11 mouse cellular contexts compared by ENCODE assay signal in the genomic region with DNA sequence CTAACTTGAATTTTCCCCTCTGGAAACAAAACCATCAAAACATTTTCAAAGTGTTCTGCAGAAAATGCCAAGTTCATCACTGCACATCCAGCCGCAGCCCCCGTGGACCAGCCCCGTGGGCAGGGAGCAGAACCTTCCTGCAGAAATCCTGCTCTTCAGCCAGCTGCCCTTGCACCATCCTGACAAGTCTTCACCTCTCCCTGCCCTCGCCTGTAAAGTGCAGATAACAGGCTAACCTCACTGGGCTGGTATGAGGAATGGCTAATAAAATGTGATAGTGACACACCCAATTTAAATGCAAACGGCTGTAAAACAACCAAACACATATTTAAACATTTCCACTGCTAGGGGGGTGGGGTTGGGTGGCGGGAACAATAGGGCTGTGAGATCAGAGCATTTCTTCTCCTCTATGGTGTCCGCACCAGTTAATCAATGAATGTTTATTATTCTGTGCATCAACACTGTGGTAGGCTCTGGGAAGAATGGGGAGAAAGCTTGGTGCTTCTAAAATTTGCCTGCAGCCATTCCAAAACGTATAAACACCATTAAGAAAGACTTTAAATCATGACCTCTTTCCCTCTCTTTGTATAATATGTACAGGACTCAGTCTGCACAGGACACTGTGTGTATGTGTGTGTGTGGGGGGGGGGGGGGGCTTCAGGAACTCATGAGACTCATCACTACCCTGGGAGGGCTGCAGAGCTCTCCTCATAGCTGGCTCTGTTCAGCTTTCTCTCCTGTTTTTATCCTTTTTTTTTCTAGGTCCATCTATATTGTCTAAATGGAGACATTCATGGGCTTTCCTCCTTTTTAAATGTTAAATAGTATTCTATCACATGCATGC.
A peak's percentile ranks its signal among the peaks of the same experiment; 100 is the strongest.
DNase-seq lines count a peak whose midpoint lies in the region; ATAC-seq and TF ChIP-seq lines count a peak whose summit lies in the region.
"Had no signal": no experiment of that assay in that cellular context is flagged by ENCODE, and none has a peak within 500 bp of the region (broad histone marks: within the 10 kb centered on the region; RNA-seq: fewer than 3 reads in every experiment).

No protein-coding gene starts in this region.

- peak overlapping the region; percentile 61 for H3K27ac ChIP-seq in forebrain, embryonic 10.5 days
- no peak overlapping the region for H3K27ac ChIP-seq in forebrain, embryonic 13.5 days
- 0 out of 2 replicates have a peak overlapping the region, but pooled peaks have one; percentile 23 for H3K27ac ChIP-seq in neural tube, embryonic 13.5 days (replicated peaks)
- H3K27ac ChIP-seq in limb, embryonic 14.5 days (replicated peaks; ENCODE audit: low read depth, low read length) = no peak overlapping the region
- peak overlapping the region; percentile 68 for H3K27ac ChIP-seq in stomach, embryonic 15.5 days

- no peak overlapping the region for H3K4me2 ChIP-seq in forebrain, embryonic 13.5 days
- no peak overlapping the region for H3K4me2 ChIP-seq in neural tube, embryonic 13.5 days
- no peak overlapping the region for H3K4me2 ChIP-seq in limb, embryonic 14.5 days (replicated peaks; ENCODE audit: low read depth, low read length, severe bottlenecking)
- H3K4me2 ChIP-seq in stomach, embryonic 15.5 days = no peak overlapping the region

- no peak overlapping the region for H3K4me3 ChIP-seq in forebrain, embryonic 10.5 days
- H3K4me3 ChIP-seq in forebrain, embryonic 13.5 days = no peak overlapping the region
- no peak overlapping the region for H3K4me3 ChIP-seq in neural tube, embryonic 13.5 days
- H3K4me3 ChIP-seq in limb, embryonic 14.5 days (replicated peaks; ENCODE audit: low read length) = no peak overlapping the region
- no peak overlapping the region for H3K4me3 ChIP-seq in stomach, embryonic 15.5 days (replicated peaks)

- peaks cover 18% of the 10 kb centered on the region for H3K4me1 ChIP-seq in forebrain, embryonic 10.5 days
- H3K4me1 ChIP-seq in forebrain, embryonic 13.5 days = 0 out of 2 replicates have a peak, but pooled peaks cover 3% of the 10 kb centered on the region
- H3K4me1 ChIP-seq in neural tube, embryonic 13.5 days (replicated peaks) = peaks cover 16% of the 10 kb centered on the region
- H3K4me1 ChIP-seq in limb, embryonic 14.5 days (ENCODE audit: control insufficient read depth, insufficient read depth, low read length) = 0 out of 2 replicates have a peak, but pooled peaks cover 3% of the 10 kb centered on the region
- H3K4me1 ChIP-seq in stomach, embryonic 15.5 days = peaks cover 5% of the 10 kb centered on the region; the same call in 1 of the 2 replicates

- no peaks in the 10 kb centered on the region for H3K36me3 ChIP-seq in forebrain, embryonic 10.5 days (replicated peaks)
- H3K36me3 ChIP-seq in forebrain, embryonic 13.5 days (ENCODE audit: poor library complexity, severe bottlenecking) = no peaks in the 10 kb centered on the region
- no peaks in the 10 kb centered on the region for H3K36me3 ChIP-seq in neural tube, embryonic 13.5 days
- H3K36me3 ChIP-seq in limb, embryonic 14.5 days (ENCODE audit: control insufficient read depth, insufficient read depth, low read length) = no peaks in the 10 kb centered on the region
- no peaks in the 10 kb centered on the region for H3K36me3 ChIP-seq in stomach, embryonic 15.5 days

- H3K27me3 ChIP-seq in forebrain, embryonic 10.5 days (ENCODE audit: poor library complexity, severe bottlenecking) = no peaks in the 10 kb centered on the region
- no peaks in the 10 kb centered on the region for H3K27me3 ChIP-seq in forebrain, embryonic 13.5 days
- H3K27me3 ChIP-seq in neural tube, embryonic 13.5 days = 0 out of 2 replicates have a peak, but pooled peaks cover 3% of the 10 kb centered on the region
- no peaks in the 10 kb centered on the region for H3K27me3 ChIP-seq in limb, embryonic 14.5 days (ENCODE audit: control insufficient read depth, insufficient read depth, low read length)
- no peaks in the 10 kb centered on the region for H3K27me3 ChIP-seq in stomach, embryonic 15.5 days (replicated peaks)

- H3K9me3 ChIP-seq in forebrain, embryonic 10.5 days = no peaks in the 10 kb centered on the region; the same call in 1 of the 2 replicates
- H3K9me3 ChIP-seq in forebrain, embryonic 13.5 days (replicated peaks) = no peaks in the 10 kb centered on the region
- H3K9me3 ChIP-seq in neural tube, embryonic 13.5 days = 0 out of 2 replicates have a peak, but pooled peaks cover 6% of the 10 kb centered on the region
- no peaks in the 10 kb centered on the region for H3K9me3 ChIP-seq in limb, embryonic 14.5 days (ENCODE audit: control insufficient read depth, low read length)
- H3K9me3 ChIP-seq in stomach, embryonic 15.5 days = no peaks in the 10 kb centered on the region

- TF ChIP-seq POLR2A in limb, embryonic 14.5 days (IDR thresholded peaks at IDR 0.05; ENCODE audit: borderline replicate concordance, extremely low read depth, insufficient read depth, insufficient read length) = no peak

- no peak for DNase-seq in forebrain, embryonic 10.5 days (ENCODE audit: extremely low spot score, low spot score)
- no peak for DNase-seq in neural tube, embryonic 10.5 days (ENCODE audit: extremely low spot score, low spot score)
- peak; percentile 34 for DNase-seq in limb, embryonic 14.5 days (ENCODE audit: low spot score)
- no peak for DNase-seq in ovary, postnatal 14 days (ENCODE audit: low spot score)
- DNase-seq: adrenal gland, postnatal 14 days; kidney, adult 11 months; right cerebral cortex, postnatal 25 days had no signal

- no peak for ATAC-seq in forebrain, embryonic 13.5 days
- ATAC-seq in neural tube, embryonic 13.5 days (ENCODE audit: low read depth) = no peak
- ATAC-seq in limb, embryonic 14.5 days (ENCODE audit: low FRiP score, low read depth) = peak; percentile 54; the same call in 1 of the 2 replicates
- ATAC-seq in stomach, embryonic 15.5 days (ENCODE audit: insufficient read depth, low FRiP score, low read depth) = peak; percentile 84
- ATAC-seq in monocyte, adult 5-6 weeks (replicated peaks; ENCODE audit: insufficient number of reproducible peaks, low FRiP score, low TSS enrichment, poor library complexity, severe bottlenecking) = no peak

- WGBS in forebrain, embryonic 10.5 days = 76% methylated on average over 8 of the region's 8 CpGs
- WGBS in forebrain, embryonic 13.5 days = 58% methylated on average over 8 of the region's 8 CpGs
- 25% methylated on average over 8 of the region's 8 CpGs for WGBS in neural tube, embryonic 13.5 days
- WGBS in limb, embryonic 14.5 days = 18% methylated on average over 8 of the region's 8 CpGs
- WGBS in stomach, embryonic 15.5 days = 18% methylated on average over 8 of the region's 8 CpGs

- no peak overlapping the region for H3K9ac ChIP-seq in forebrain, embryonic 13.5 days
- no peak overlapping the region for H3K9ac ChIP-seq in neural tube, embryonic 13.5 days
- H3K9ac ChIP-seq in limb, embryonic 14.5 days (ENCODE audit: low read depth, low read length, severe bottlenecking) = no peak overlapping the region
- H3K9ac ChIP-seq in stomach, embryonic 15.5 days = no peak overlapping the region

Comparison
In these comparisons a context has a peak if more than half of its experiments do, and no peak if none do; other contexts are left out.
1. H3K27ac ChIP-seq: peak in forebrain, embryonic 10.5 days (single experiment), neural tube, embryonic 13.5 days (single experiment) and stomach, embryonic 15.5 days (single experiment); none in forebrain, embryonic 13.5 days (single experiment) and limb, embryonic 14.5 days (single experiment).
2. ATAC-seq: peak in limb, embryonic 14.5 days (single experiment) and stomach, embryonic 15.5 days (single experiment); none in forebrain, embryonic 13.5 days (single experiment), neural tube, embryonic 13.5 days (single experiment) and monocyte, adult 5-6 weeks (single experiment).